In genomic region chr2:168004369-168004768, GRCm38 (mm10) we compare ENCODE assay signal across 17 mouse cellular contexts. TPM values are rescaled to one million over a fixed set of nuclear protein-coding genes. Genes with fewer than 3 reads are reported as not detected.
A peak's percentile ranks its signal among the peaks of the same experiment; 100 is the strongest.
DNase-seq lines count a peak whose midpoint lies in the region; ATAC-seq and TF ChIP-seq lines count a peak whose summit lies in the region.
"Had no signal": no experiment of that assay in that cellular context is flagged by ENCODE, and none has a peak within 500 bp of the region (broad histone marks: within the 10 kb centered on the region; RNA-seq: fewer than 3 reads in every experiment).

No protein-coding gene starts in this region.

- H3K9me3 ChIP-seq in kidney, postnatal 0 days (replicated peaks; ENCODE audit: low read length) = no peaks in the 10 kb centered on the region
- 0 out of 2 replicates have a peak, but pooled peaks cover 5% of the 10 kb centered on the region for H3K9me3 ChIP-seq in midbrain, postnatal 0 days (ENCODE audit: low read length)
- H3K9me3 ChIP-seq in midbrain, embryonic 10.5 days (replicated peaks) = no peaks in the 10 kb centered on the region; the same call in 1 of the 2 replicates
- H3K9me3 ChIP-seq in stomach, postnatal 0 days (ENCODE audit: control insufficient read depth, low read length) = no peaks in the 10 kb centered on the region
- H3K9me3 ChIP-seq: embryonic facial prominence, embryonic 15.5 days had no signal

- no peaks in the 10 kb centered on the region for H3K27me3 ChIP-seq in kidney, postnatal 0 days (ENCODE audit: insufficient read depth, low read length)
- no peaks in the 10 kb centered on the region for H3K27me3 ChIP-seq in midbrain, postnatal 0 days (ENCODE audit: insufficient read depth, low read length)
- H3K27me3 ChIP-seq in midbrain, embryonic 10.5 days (ENCODE audit: low read depth, poor library complexity, severe bottlenecking) = no peaks in the 10 kb centered on the region
- H3K27me3 ChIP-seq in stomach, postnatal 0 days (ENCODE audit: control insufficient read depth, insufficient read depth, low read length) = no peaks in the 10 kb centered on the region
- H3K27me3 ChIP-seq: embryonic facial prominence, embryonic 15.5 days; forebrain, embryonic 13.5 days; hindbrain, embryonic 15.5 days; limb, embryonic 12.5 days; midbrain, embryonic 12.5 days had no signal

- H3K4me3 ChIP-seq in kidney, postnatal 0 days (replicated peaks; ENCODE audit: low read depth, low read length) = no peak overlapping the region
- H3K4me3 ChIP-seq in midbrain, postnatal 0 days (ENCODE audit: low read depth, low read length) = no peak overlapping the region
- no peak overlapping the region for H3K4me3 ChIP-seq in midbrain, embryonic 10.5 days
- H3K4me3 ChIP-seq in stomach, postnatal 0 days (ENCODE audit: low read depth, low read length) = no peak overlapping the region
- H3K4me3 ChIP-seq: embryonic facial prominence, embryonic 15.5 days; forebrain, embryonic 13.5 days; hindbrain, embryonic 15.5 days; limb, embryonic 12.5 days; midbrain, embryonic 12.5 days had no signal

- no peak overlapping the region for H3K27ac ChIP-seq in kidney, postnatal 0 days
- H3K27ac ChIP-seq in midbrain, postnatal 0 days (ENCODE audit: low read depth, low read length) = no peak overlapping the region
- no peak overlapping the region for H3K27ac ChIP-seq in midbrain, embryonic 10.5 days (replicated peaks)
- H3K27ac ChIP-seq in stomach, postnatal 0 days (replicated peaks) = no peak overlapping the region
- H3K27ac ChIP-seq: embryonic facial prominence, embryonic 15.5 days; forebrain, embryonic 13.5 days; hindbrain, embryonic 15.5 days; midbrain, embryonic 12.5 days had no signal

- no peak for ATAC-seq in kidney, postnatal 0 days (replicated peaks; ENCODE audit: low FRiP score, low read depth)
- ATAC-seq in midbrain, postnatal 0 days (ENCODE audit: low FRiP score) = no peak
- no peak for ATAC-seq in stomach, postnatal 0 days (ENCODE audit: low FRiP score, low TSS enrichment)
- ATAC-seq: forebrain, embryonic 13.5 days had no signal

- H3K4me2 ChIP-seq in kidney, postnatal 0 days (ENCODE audit: low read length) = no peak overlapping the region
- no peak overlapping the region for H3K4me2 ChIP-seq in midbrain, postnatal 0 days (ENCODE audit: low read depth, low read length, poor library complexity, severe bottlenecking)
- no peak overlapping the region for H3K4me2 ChIP-seq in stomach, postnatal 0 days (replicated peaks; ENCODE audit: low read depth)
- H3K4me2 ChIP-seq: embryonic facial prominence, embryonic 15.5 days; forebrain, embryonic 13.5 days; hindbrain, embryonic 15.5 days; limb, embryonic 12.5 days; midbrain, embryonic 12.5 days had no signal

- no peak overlapping the region for H3K9ac ChIP-seq in kidney, postnatal 0 days (ENCODE audit: low read depth, low read length)
- no peak overlapping the region for H3K9ac ChIP-seq in midbrain, postnatal 0 days (replicated peaks; ENCODE audit: low read length, poor library complexity, severe bottlenecking)
- H3K9ac ChIP-seq in stomach, postnatal 0 days (ENCODE audit: low read length) = no peak overlapping the region
- H3K9ac ChIP-seq: embryonic facial prominence, embryonic 15.5 days; forebrain, embryonic 13.5 days; hindbrain, embryonic 15.5 days; limb, embryonic 12.5 days; midbrain, embryonic 12.5 days had no signal

- DNase-seq in kidney, postnatal 0 days (ENCODE audit: low spot score) = no peak
- no peak for DNase-seq in kidney, adult 11 months
- DNase-seq in midbrain, postnatal 0 days (ENCODE audit: low spot score) = no peak
- no peak for DNase-seq in midbrain, embryonic 10.5 days (ENCODE audit: low spot score)
- peak; percentile 48 for DNase-seq in ZHBTc4 (ENCODE audit: low read depth, low spot score)
- DNase-seq in stomach, postnatal 0 days (ENCODE audit: low spot score) = no peak
- DNase-seq in gastrocnemius, postnatal 36 days = no peak
- DNase-seq: adrenal gland, postnatal 36 days; cerebellum, adult 11 months; gastrocnemius, postnatal 25 days; right cerebral cortex, postnatal 25 days; thymus, postnatal 36 days had no signal

- 0 out of 2 replicates have a peak, but pooled peaks cover 2% of the 10 kb centered on the region for H3K36me3 ChIP-seq in kidney, postnatal 0 days (ENCODE audit: insufficient read depth, low read length)
- no peaks in the 10 kb centered on the region for H3K36me3 ChIP-seq in midbrain, postnatal 0 days (ENCODE audit: insufficient read depth, low read length)
- H3K36me3 ChIP-seq in midbrain, embryonic 10.5 days = no peaks in the 10 kb centered on the region
- H3K36me3 ChIP-seq in stomach, postnatal 0 days (ENCODE audit: control insufficient read depth, insufficient read depth, low read length) = no peaks in the 10 kb centered on the region
- H3K36me3 ChIP-seq: hindbrain, embryonic 15.5 days; limb, embryonic 12.5 days; midbrain, embryonic 12.5 days had no signal

- WGBS in kidney, postnatal 0 days = 58% methylated on average over 2 of the region's 2 CpGs
- WGBS in midbrain, postnatal 0 days = 50% methylated on average over 2 of the region's 2 CpGs
- WGBS in midbrain, embryonic 10.5 days = 58% methylated on average over 2 of the region's 2 CpGs
- WGBS in stomach, postnatal 0 days = 71% methylated on average over 2 of the region's 2 CpGs

- no peak for TF ChIP-seq EP300 in stomach, postnatal 0 days (optimal IDR thresholded peaks at IDR 0.05)

- peaks cover 11% of the 10 kb centered on the region; the same call in 1 of the 2 replicates for H3K4me1 ChIP-seq in kidney, postnatal 0 days (replicated peaks; ENCODE audit: insufficient read depth, low read length)
- no peaks in the 10 kb centered on the region for H3K4me1 ChIP-seq in midbrain, postnatal 0 days (ENCODE audit: insufficient read depth, low read length)
- peaks cover 14% of the 10 kb centered on the region for H3K4me1 ChIP-seq in midbrain, embryonic 10.5 days
- no peaks in the 10 kb centered on the region for H3K4me1 ChIP-seq in stomach, postnatal 0 days (replicated peaks; ENCODE audit: control insufficient read depth, insufficient read depth)
- H3K4me1 ChIP-seq: forebrain, embryonic 13.5 days; hindbrain, embryonic 15.5 days; midbrain, embryonic 12.5 days had no signal

- peak; percentile 58 for TF ChIP-seq CTCF in kidney, postnatal 0 days (IDR thresholded peaks at IDR 0.05; ENCODE audit: low read depth)
- peak; percentile 53 for TF ChIP-seq CTCF in midbrain, postnatal 0 days (IDR thresholded peaks at IDR 0.05)
- TF ChIP-seq CTCF in stomach, postnatal 0 days (IDR thresholded peaks at IDR 0.05; ENCODE audit: low read depth) = peak; percentile 60

- intact Hi-C loops in gastrocnemius, postnatal 36 days (cut with DNase I) = loop anchor here (10.0 kb wide), 1 partner anchor 320 kb away; the partner anchor contains the start of genes Cebpb and Tmem189

RNA-seq across cellular contexts. Expression of gene Ripor3, which starts 6.0 kb away (rescaled TPM):
- polyA plus RNA-seq in kidney, postnatal 0 days (2015; fragmentation: Nextera tagmentation; extraction: Ambion mirVana) = 2.3 and 2.8 TPM in 2 replicates
- 0.57 and 0.99 TPM in 2 replicates for total RNA-seq in midbrain, postnatal 0 days (2014; rRNA removed)
- 0.28 and 0.42 TPM in 2 replicates for polyA plus RNA-seq in midbrain, postnatal 0 days (2015; fragmentation: Nextera tagmentation; extraction: Ambion mirVana)
- 0.86 and 0.97 TPM in 2 replicates for polyA plus RNA-seq in midbrain, embryonic 10.5 days (2016; fragmentation: Nextera tagmentation; extraction: Ambion mirVana)
- 3.0 and 3.2 TPM in 2 replicates for polyA plus RNA-seq in stomach, postnatal 0 days (2015; fragmentation: Nextera tagmentation; extraction: Ambion mirVana)
- under 1 TPM; 0.39 to 0.64 TPM for total RNA-seq in gastrocnemius, postnatal 36 days (2021)
